Mouse (Mus musculus) layer of hippocampus, postnatal 14 days (tissue): ENCODE results near the gene Snx8. TPM values are rescaled to one million over a fixed set of nuclear protein-coding genes. Genes with fewer than 3 reads are reported as not detected.

Experiments
- microRNA-seq, 2 experiments: library from miRNA; unstranded; fragments of <30 nt; microRNA quantifications; one replicate each; pipeline ENCODE4 v1.2.0; 2021
- total RNA-seq, 2 experiments: library from RNA; stranded (reverse); gene quantifications; 2 replicates each; pipeline ENCODE4 v1.2.3; 2021

The Snx8 gene
- total RNA-seq, 2 experiments from 2014 or later: 13.1 to 13.3 TPM

Small RNA genes lying within 50 kb of the gene (microRNA-seq; reads per million reads assigned to microRNA genes)
- 1.1 reads per million in 2 experiments for gene Mir7038

Other genes starting within 250 kb of the Snx8 start
- 10 to 100 TPM; 18.2 to 18.8 TPM for gene Mad1l1, start 67.7 kb downstream of the Snx8 start, total RNA-seq
- gene Nudt1, start 67.6 kb downstream of the Snx8 start, total RNA-seq: 1 to 10 TPM; 5.1 to 5.2 TPM
- 10 to 100 TPM in 1 of 2 experiments, 1 to 10 TPM in 1; 7.3 to 10.1 TPM for gene Mrm2, start 57.4 kb downstream of the Snx8 start, total RNA-seq
- gene Eif3b, start 30.1 kb upstream of the Snx8 start, total RNA-seq: 100 to 1,000 TPM; 105 to 112 TPM
- not detected for gene Gm4869, start 56.4 kb upstream of the Snx8 start, total RNA-seq
- gene Chst12, start 116.3 kb upstream of the Snx8 start, total RNA-seq: 10 to 100 TPM; 17.9 to 18.2 TPM
- not detected for gene Grifin, start 175.8 kb upstream of the Snx8 start, total RNA-seq
- gene Lfng, start 218.1 kb upstream of the Snx8 start, total RNA-seq: 10 to 100 TPM; 35.8 to 39.7 TPM